Mouse (Mus musculus): ENCODE results near the gene Serpina1f. TPM values are rescaled to one million over a fixed set of nuclear protein-coding genes. Genes with fewer than 3 reads are reported as not detected.

The Serpina1f gene
- total and polyA plus RNA-seq, 3 experiments, result not detected

- H3K4me3 ChIP-seq, result no peak overlapping the region
- H3K4me1 ChIP-seq (ENCODE audit: control insufficient read depth, insufficient read depth, low read length), result no peaks in the 10 kb centered on the region
- WGBS, result 33% methylated on average over 4 of the region's 4 CpGs
- TF ChIP-seq EP300 (IDR thresholded peaks at IDR 0.05; ENCODE audit: insufficient read depth, low read depth, low read length) (no peak), CTCF (IDR thresholded peaks at IDR 0.05) (no peak), POLR2A (IDR thresholded peaks at IDR 0.05; ENCODE audit: insufficient read depth, low read depth, low read length) (no peak)
- H3K9ac ChIP-seq (ENCODE audit: low read depth, low read length), result no peak overlapping the region
- H3K79me2 ChIP-seq (replicated peaks; ENCODE audit: control insufficient read depth, insufficient read depth, low read length), result no peaks in the 10 kb centered on the region
- DNase-seq, result no peak
- no peak overlapping the region for H3K27ac ChIP-seq
- intact Hi-C loops (cut with DNase I), result no loop called here
- no peaks in the 10 kb centered on the region for H3K36me3 ChIP-seq (ENCODE audit: control insufficient read depth, insufficient read depth, low read length)
- H3K27me3 ChIP-seq (ENCODE audit: control insufficient read depth, insufficient read depth, low read length), result no peaks in the 10 kb centered on the region
Measured at GRCm38 (mm10) chr12:103706113-103706512, 10.8 kb upstream of the Serpina1f start.

- H3K4me3 ChIP-seq, result no peak overlapping the region
- no peak overlapping the region for H3K9ac ChIP-seq (ENCODE audit: low read depth, low read length)
- no peaks in the 10 kb centered on the region for H3K27me3 ChIP-seq (ENCODE audit: control insufficient read depth, insufficient read depth, low read length)
- H3K36me3 ChIP-seq (ENCODE audit: control insufficient read depth, insufficient read depth, low read length), result no peaks in the 10 kb centered on the region
- TF ChIP-seq POLR2A (IDR thresholded peaks at IDR 0.05; ENCODE audit: insufficient read depth, low read depth, low read length) (no peak), EP300 (IDR thresholded peaks at IDR 0.05; ENCODE audit: insufficient read depth, low read depth, low read length) (no peak), CTCF (IDR thresholded peaks at IDR 0.05) (no peak)
- intact Hi-C loops (cut with DNase I), result no loop called here
- no peak overlapping the region for H3K27ac ChIP-seq
- WGBS, result 32% methylated on average over 2 of the region's 2 CpGs
- H3K79me2 ChIP-seq (replicated peaks; ENCODE audit: control insufficient read depth, insufficient read depth, low read length), result no peaks in the 10 kb centered on the region
- H3K4me1 ChIP-seq (ENCODE audit: control insufficient read depth, insufficient read depth, low read length), result no peaks in the 10 kb centered on the region
- DNase-seq, result no peak
Measured at GRCm38 (mm10) chr12:103705547-103705946, 10.2 kb upstream of the Serpina1f start.

- no peaks in the 10 kb centered on the region for H3K36me3 ChIP-seq (ENCODE audit: control insufficient read depth, insufficient read depth, low read length)
- no peak overlapping the region for H3K9ac ChIP-seq (ENCODE audit: low read depth, low read length)
- no peaks in the 10 kb centered on the region for H3K27me3 ChIP-seq (ENCODE audit: control insufficient read depth, insufficient read depth, low read length)
- H3K4me1 ChIP-seq (ENCODE audit: control insufficient read depth, insufficient read depth, low read length), result no peaks in the 10 kb centered on the region
- no peak for TF ChIP-seq EP300 (IDR thresholded peaks at IDR 0.05; ENCODE audit: insufficient read depth, low read depth, low read length)
- TF ChIP-seq CTCF (IDR thresholded peaks at IDR 0.05), result no peak
- no peak for TF ChIP-seq POLR2A (IDR thresholded peaks at IDR 0.05; ENCODE audit: insufficient read depth, low read depth, low read length)
- no peak for DNase-seq
- H3K79me2 ChIP-seq (replicated peaks; ENCODE audit: control insufficient read depth, insufficient read depth, low read length), result no peaks in the 10 kb centered on the region
- no peak overlapping the region for H3K27ac ChIP-seq
- whole genome bisulfite sequencing, result 79% methylated on average over 4 of the region's 4 CpGs
- H3K4me3 ChIP-seq, result no peak overlapping the region
- intact Hi-C loops (cut with DNase I), result no loop called here
Measured at GRCm38 (mm10) chr12:103700144-103700750, 4.9 kb upstream of the Serpina1f start.

GRCm38 (mm10) chr12:103688221-103688814, 7.0 kb downstream of the Serpina1f start:
- Histone ChIP-seq H3K4me1 (ENCODE audit: control insufficient read depth, insufficient read depth, low read length) (no peaks in the 10 kb centered on the region), H3K9ac (ENCODE audit: low read depth, low read length) (no peak overlapping the region), H3K4me3 (no peak overlapping the region), H3K36me3 (ENCODE audit: control insufficient read depth, insufficient read depth, low read length) (no peaks in the 10 kb centered on the region), H3K79me2 (replicated peaks; ENCODE audit: control insufficient read depth, insufficient read depth, low read length) (no peaks in the 10 kb centered on the region), H3K27ac (no peak overlapping the region), H3K27me3 (ENCODE audit: control insufficient read depth, insufficient read depth, low read length) (no peaks in the 10 kb centered on the region)
- intact Hi-C loops (cut with DNase I), result no loop called here
- TF ChIP-seq POLR2A (IDR thresholded peaks at IDR 0.05; ENCODE audit: insufficient read depth, low read depth, low read length) (no peak), EP300 (IDR thresholded peaks at IDR 0.05; ENCODE audit: insufficient read depth, low read depth, low read length) (no peak), CTCF (IDR thresholded peaks at IDR 0.05) (no peak)
- no peak for DNase-seq
- 26% methylated on average over 3 of the region's 3 CpGs for WGBS

GRCm38 (mm10) chr12:103687021-103687420, 8.3 kb downstream of the Serpina1f start:
- intact Hi-C loops (cut with DNase I), result no loop called here
- H3K4me1 ChIP-seq (ENCODE audit: control insufficient read depth, insufficient read depth, low read length), result no peaks in the 10 kb centered on the region
- H3K9ac ChIP-seq (ENCODE audit: low read depth, low read length), result no peak overlapping the region
- H3K4me3 ChIP-seq, result no peak overlapping the region
- H3K27me3 ChIP-seq (ENCODE audit: control insufficient read depth, insufficient read depth, low read length), result no peaks in the 10 kb centered on the region
- no peak for TF ChIP-seq POLR2A (IDR thresholded peaks at IDR 0.05; ENCODE audit: insufficient read depth, low read depth, low read length)
- TF ChIP-seq CTCF (IDR thresholded peaks at IDR 0.05), result no peak
- no peak for TF ChIP-seq EP300 (IDR thresholded peaks at IDR 0.05; ENCODE audit: insufficient read depth, low read depth, low read length)
- WGBS, result 54% methylated on average over 7 of the region's 7 CpGs
- DNase-seq, result no peak
- H3K79me2 ChIP-seq (replicated peaks; ENCODE audit: control insufficient read depth, insufficient read depth, low read length), result no peaks in the 10 kb centered on the region
- no peak overlapping the region for H3K27ac ChIP-seq
- no peaks in the 10 kb centered on the region for H3K36me3 ChIP-seq (ENCODE audit: control insufficient read depth, insufficient read depth, low read length)

- Histone ChIP-seq H3K27ac (no peak overlapping the region), H3K4me1 (ENCODE audit: control insufficient read depth, insufficient read depth, low read length) (no peaks in the 10 kb centered on the region), H3K79me2 (replicated peaks; ENCODE audit: control insufficient read depth, insufficient read depth, low read length) (no peaks in the 10 kb centered on the region), H3K36me3 (ENCODE audit: control insufficient read depth, insufficient read depth, low read length) (no peaks in the 10 kb centered on the region), H3K27me3 (ENCODE audit: control insufficient read depth, insufficient read depth, low read length) (no peaks in the 10 kb centered on the region), H3K4me3 (no peak overlapping the region), H3K9ac (ENCODE audit: low read depth, low read length) (no peak overlapping the region)
- WGBS, result 70% methylated on average over 3 of the region's 3 CpGs
- intact Hi-C loops (cut with DNase I), result no loop called here
- no peak for TF ChIP-seq POLR2A (IDR thresholded peaks at IDR 0.05; ENCODE audit: insufficient read depth, low read depth, low read length)
- TF ChIP-seq CTCF (IDR thresholded peaks at IDR 0.05), result no peak
- TF ChIP-seq EP300 (IDR thresholded peaks at IDR 0.05; ENCODE audit: insufficient read depth, low read depth, low read length), result no peak
- no peak for DNase-seq
Measured at GRCm38 (mm10) chr12:103686050-103686449, 9.3 kb downstream of the Serpina1f start.
